Mouse (Mus musculus): Measurements from ENCODE around the gene Mxd1.

The Mxd1 gene

DNA sequence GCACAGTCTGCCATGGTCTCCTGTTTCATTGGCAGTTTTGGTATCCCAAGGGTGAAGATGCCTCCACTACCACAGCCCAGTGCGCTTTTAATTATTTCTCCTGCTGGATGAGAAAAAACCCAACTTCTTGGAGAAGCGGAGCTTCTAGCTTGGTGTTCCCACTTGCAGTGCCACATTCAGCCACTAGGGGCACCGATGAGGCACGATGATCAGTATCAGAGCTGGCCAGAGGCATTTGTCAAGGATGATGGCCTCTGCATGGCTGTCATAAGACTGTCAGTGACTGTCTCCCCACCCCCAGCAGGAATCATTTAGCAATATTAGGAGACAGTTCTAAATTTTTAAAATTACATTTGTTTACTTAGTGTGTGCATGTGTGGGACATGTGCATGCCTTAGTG is 69.8 kb downstream of the Mxd1 start:
- peak; percentile 70 for DNase-seq (ENCODE audit: low spot score)

DNA sequence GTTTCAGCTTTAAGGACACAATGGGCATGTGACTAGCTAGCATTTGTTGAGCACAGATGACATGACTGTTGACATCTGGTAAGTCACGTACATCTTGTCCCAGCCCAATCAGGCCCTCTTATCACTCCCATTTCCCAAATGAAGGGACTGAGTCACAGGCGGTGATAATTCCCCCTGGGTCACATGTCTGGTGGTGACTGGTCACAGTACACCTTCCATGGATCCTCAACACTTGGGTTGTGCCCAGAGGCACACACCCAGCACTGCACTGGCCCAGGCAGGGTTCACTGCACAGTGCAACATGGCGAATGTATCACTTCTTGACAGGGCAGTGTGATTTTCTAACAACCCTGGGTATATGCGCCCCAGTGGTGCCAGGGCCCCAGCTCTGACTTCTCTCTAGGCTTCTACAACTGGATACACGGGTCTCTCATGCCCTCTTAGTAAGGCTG is 70.2 kb downstream of the Mxd1 start:
- DNase-seq (ENCODE audit: low spot score), result no peak

Measured in left cerebral cortex, adult 11 months (tissue).